ENCODE assay signal across 8 mouse cellular contexts in the genomic region with DNA sequence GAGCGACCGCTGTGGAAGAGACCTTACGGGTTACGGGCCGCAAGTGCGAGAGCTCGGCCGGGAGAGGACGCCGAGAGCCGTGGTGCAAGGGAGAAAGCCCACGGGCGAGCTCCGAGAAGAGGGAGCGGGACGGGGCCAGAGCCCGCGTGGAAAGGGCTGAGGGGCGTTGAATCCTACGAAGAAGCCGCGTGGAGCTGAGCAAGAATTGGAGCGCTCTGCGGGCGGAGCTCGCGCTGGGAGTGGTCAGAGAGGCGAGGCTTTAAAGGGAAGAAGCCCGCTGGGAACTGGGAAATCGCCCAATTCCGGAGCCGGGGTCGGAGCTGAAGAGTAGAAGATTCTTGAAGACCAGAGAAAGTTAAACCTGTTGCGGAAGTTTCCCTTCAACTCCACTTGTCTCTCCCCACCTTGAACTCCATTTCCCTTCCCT. TPM values are rescaled to one million over a fixed set of nuclear protein-coding genes. Genes with fewer than 3 reads are reported as not detected.
DNase-seq lines count a peak whose midpoint lies in the region; ATAC-seq and TF ChIP-seq lines count a peak whose summit lies in the region.

No protein-coding gene starts in this region.

- no peaks in the 10 kb centered on the region for H3K9me3 ChIP-seq in embryonic facial prominence, embryonic 12.5 days
- H3K9me3 ChIP-seq in liver, embryonic 15.5 days (replicated peaks), result no peaks in the 10 kb centered on the region
- H3K9me3 ChIP-seq in neural tube, embryonic 11.5 days (ENCODE audit: control insufficient read depth, low read length), result no peaks in the 10 kb centered on the region

- no peak for ATAC-seq in embryonic facial prominence, embryonic 12.5 days (ENCODE audit: insufficient number of reproducible peaks, insufficient read depth, low FRiP score, low TSS enrichment)
- ATAC-seq in liver, embryonic 15.5 days (ENCODE audit: insufficient read depth), result 0 out of 2 replicates have a peak, but pooled peaks have one; percentile 8
- no peak for ATAC-seq in neural tube, embryonic 11.5 days (ENCODE audit: insufficient read depth, low FRiP score, low TSS enrichment)
- ATAC-seq in inflammation-experienced regulatory T-cells, adult 6 months, result no peak

- H3K9ac ChIP-seq in embryonic facial prominence, embryonic 12.5 days, result peak overlapping the region; percentile 68
- peak overlapping the region; percentile 74 for H3K9ac ChIP-seq in liver, embryonic 15.5 days
- H3K9ac ChIP-seq in neural tube, embryonic 11.5 days (ENCODE audit: low read length), result peak overlapping the region; percentile 72

- TF ChIP-seq CTCF in C2C12 (IDR thresholded peaks at IDR 0.05; ENCODE audit: control insufficient read depth, insufficient read depth, insufficient read length), result no peak

- WGBS in embryonic facial prominence, embryonic 12.5 days, result under 1% methylated on average over 34 of the region's 34 CpGs
- WGBS in liver, embryonic 15.5 days (ENCODE audit: insufficient replicate concordance), result 0% methylated on average over 34 of the region's 34 CpGs
- under 1% methylated on average over 33 of the region's 34 CpGs for WGBS in neural tube, embryonic 11.5 days

- peak overlapping the region; percentile 85 for H3ac ChIP-seq in C2C12 (ENCODE audit: control insufficient read depth, insufficient read length, low read depth)

- peaks cover 38% of the 10 kb centered on the region for H3K79me3 ChIP-seq in C2C12 (ENCODE audit: low read depth)

- peak overlapping the region; percentile 89 for H3K4me3 ChIP-seq in C2C12 (ENCODE audit: insufficient read depth, poor library complexity, severe bottlenecking)
- peak overlapping the region; percentile 90 for H3K4me3 ChIP-seq in embryonic facial prominence, embryonic 12.5 days
- H3K4me3 ChIP-seq in liver, embryonic 15.5 days (replicated peaks), result peak overlapping the region; percentile 90
- H3K4me3 ChIP-seq in neural tube, embryonic 11.5 days (ENCODE audit: low read depth, low read length), result peak overlapping the region; percentile 81

- peaks cover 4% of the 10 kb centered on the region for H3K36me3 ChIP-seq in C2C12 (ENCODE audit: control insufficient read depth, insufficient read depth)
- no peaks in the 10 kb centered on the region for H3K36me3 ChIP-seq in embryonic facial prominence, embryonic 12.5 days
- no peaks in the 10 kb centered on the region for H3K36me3 ChIP-seq in liver, embryonic 15.5 days (replicated peaks)
- H3K36me3 ChIP-seq in neural tube, embryonic 11.5 days (ENCODE audit: control insufficient read depth, insufficient read depth, low read length), result no peaks in the 10 kb centered on the region

- H3K4me1 ChIP-seq in embryonic facial prominence, embryonic 12.5 days, result peaks cover 46% of the 10 kb centered on the region
- peaks cover 50% of the 10 kb centered on the region for H3K4me1 ChIP-seq in liver, embryonic 15.5 days (replicated peaks)
- H3K4me1 ChIP-seq in neural tube, embryonic 11.5 days (ENCODE audit: control insufficient read depth, insufficient read depth, low read length), result peaks cover 36% of the 10 kb centered on the region

- peak overlapping the region; percentile 94 for H3K27ac ChIP-seq in embryonic facial prominence, embryonic 12.5 days
- peak overlapping the region; percentile 93 for H3K27ac ChIP-seq in liver, embryonic 15.5 days (replicated peaks)
- peak overlapping the region; percentile 82 for H3K27ac ChIP-seq in neural tube, embryonic 11.5 days (ENCODE audit: low read depth, low read length)

- peak overlapping the region; percentile 86 for H3K4me2 ChIP-seq in embryonic facial prominence, embryonic 12.5 days (replicated peaks)
- H3K4me2 ChIP-seq in liver, embryonic 15.5 days, result peak overlapping the region; percentile 99
- peak overlapping the region; percentile 90 for H3K4me2 ChIP-seq in neural tube, embryonic 11.5 days (ENCODE audit: low read depth)

- H3K27me3 ChIP-seq in C2C12 (ENCODE audit: control insufficient read depth, insufficient read depth, insufficient read length), result no peaks in the 10 kb centered on the region
- no peaks in the 10 kb centered on the region for H3K27me3 ChIP-seq in embryonic facial prominence, embryonic 12.5 days
- H3K27me3 ChIP-seq in liver, embryonic 15.5 days, result no peaks in the 10 kb centered on the region
- H3K27me3 ChIP-seq in neural tube, embryonic 11.5 days (ENCODE audit: control insufficient read depth, insufficient read depth, low read length), result no peaks in the 10 kb centered on the region

- peak; percentile 82 for DNase-seq in adrenal gland, postnatal 14 days
- DNase-seq in heart, adult 8-10 months (ENCODE audit: low spot score), result peak; percentile 74
- DNase-seq in kidney, adult 8-10 months, result peak; percentile 44 to 66
- no peak for DNase-seq in neural tube, embryonic 11.5 days (ENCODE audit: low spot score)

- H3K79me2 ChIP-seq in C2C12 (ENCODE audit: control insufficient read depth, insufficient read depth), result peaks cover 49% of the 10 kb centered on the region

TF ChIP-seq in C2C12, 6 proteins besides CTCF, POLR2A, EP300 and RAD21:
- no peak for TF ChIP-seq MYOD1 (IDR thresholded peaks at IDR 0.05; ENCODE audit: control insufficient read depth, insufficient read length, low read depth)
- peak; percentile 60 for TF ChIP-seq MAX (IDR thresholded peaks at IDR 0.05)

RNA-seq across cellular contexts. Expression of gene Fam72a, which starts 0.4 kb away (rescaled TPM):
- polyA plus RNA-seq in C2C12 (2012; fragmentation: generic; extraction: Trizol), result 3.1 TPM
- 1.2 and 1.3 TPM in 2 replicates for total RNA-seq in adrenal gland, postnatal 14 days (2021)
- 3.4 and 3.8 TPM in 2 replicates for polyA plus RNA-seq in embryonic facial prominence, embryonic 12.5 days (2016; fragmentation: Nextera tagmentation; extraction: Ambion mirVana)
- total RNA-seq in heart, adult 8-10 months (2022), result 1 to 10 TPM in 1 of 4 experiments, under 1 TPM in 3; 0.65 to 1.1 (median 0.76) TPM
- 1.3 and 1.5 TPM in 2 replicates for polyA plus RNA-seq in liver, embryonic 15.5 days (2015; fragmentation: Nextera tagmentation; extraction: Ambion mirVana)
- polyA plus RNA-seq in neural tube, embryonic 11.5 days (2014; fragmentation: Nextera tagmentation; extraction: Ambion mirVana), result 2.7 and 3.0 TPM in 2 replicates
- polyA plus RNA-seq in inflammation-experienced regulatory T-cells, adult 6 months (2017; shearing (Covaris generic)), result 1 to 10 TPM in 1 of 3 experiments, under 1 TPM in 2; 0.59 to 1.4 (median 0.66) TPM

RNA-seq across cellular contexts. Expression of gene Srgap2, which starts 0.9 kb away (rescaled TPM):
- polyA plus RNA-seq in C2C12 (2012; fragmentation: generic; extraction: Trizol), result 10.5 TPM
- total RNA-seq in adrenal gland, postnatal 14 days (2021), result 29.0 and 31.9 TPM in 2 replicates
- 15.9 and 18.3 TPM in 2 replicates for polyA plus RNA-seq in embryonic facial prominence, embryonic 12.5 days (2016; fragmentation: Nextera tagmentation; extraction: Ambion mirVana)
- 10 to 100 TPM; 18.0 to 24.2 (median 20.2) TPM for total RNA-seq in heart, adult 8-10 months (2022)
- polyA plus RNA-seq in liver, embryonic 15.5 days (2015; fragmentation: Nextera tagmentation; extraction: Ambion mirVana), result 3.8 and 4.3 TPM in 2 replicates
- 15.2 and 15.8 TPM in 2 replicates for polyA plus RNA-seq in neural tube, embryonic 11.5 days (2014; fragmentation: Nextera tagmentation; extraction: Ambion mirVana)
- polyA plus RNA-seq in inflammation-experienced regulatory T-cells, adult 6 months (2017; shearing (Covaris generic)), result 10 to 100 TPM; 27.3 to 33.0 (median 30.0) TPM
